Mouse (Mus musculus): ENCODE results near the gene Rgs6.

GRCm38 (mm10) chr12:82757367-82757766, 169.3 kb downstream of the Rgs6 start:
- TF ChIP-seq CTCF (IDR thresholded peaks at IDR 0.05; ENCODE audit: insufficient read depth, low read length) = no peak
- TF ChIP-seq POLR2A (IDR thresholded peaks at IDR 0.05; ENCODE audit: borderline replicate concordance, extremely low read depth, low read depth, low read length) = no peak
